Mouse (Mus musculus): ENCODE measurements at regions not wholly inside any gene's neighbourhood (a gene's known extent, or its start where the extent isn't known, plus 50 kb on each side); places are given as distances from the start of the nearest gene placed in this dataset.

- no peak for DNase-seq (ENCODE audit: low spot score)
Observed at GRCm38 (mm10) chr10:97064546-97064945, 414.9 kb upstream of the Dcn start.

- DNase-seq (ENCODE audit: low spot score) = peak; percentile 28
Observed at GRCm38 (mm10) chr10:97078022-97078473, 401.4 kb upstream of the Dcn start.

- no peak for DNase-seq (ENCODE audit: low spot score)
Observed at GRCm38 (mm10) chr10:97079575-97079974, 399.8 kb upstream of the Dcn start.

- DNase-seq (ENCODE audit: low spot score) = peak; percentile 26
Observed at GRCm38 (mm10) chr10:97087286-97087685, 392.1 kb upstream of the Dcn start.

- no peak for DNase-seq (ENCODE audit: low spot score)
Observed at GRCm38 (mm10) chr10:97090254-97090653, 389.2 kb upstream of the Dcn start.

GRCm38 (mm10) chr10:97093886-97094285 is 385.5 kb upstream of the Dcn start:
- no peak for DNase-seq (ENCODE audit: low spot score)

GRCm38 (mm10) chr10:97114501-97114900 is 364.9 kb upstream of the Dcn start:
- no peak for DNase-seq (ENCODE audit: low spot score)

- no peak for DNase-seq (ENCODE audit: low spot score)
Observed at GRCm38 (mm10) chr10:97122693-97123092, 356.7 kb upstream of the Dcn start.

- no peak for DNase-seq (ENCODE audit: low spot score)
Observed at GRCm38 (mm10) chr10:97141561-97141960, 337.8 kb upstream of the Dcn start.

GRCm38 (mm10) chr10:97158561-97159395 is 320.6 kb upstream of the Dcn start:
- DNase-seq (ENCODE audit: low spot score) = peak; percentile 13

GRCm38 (mm10) chr10:97159396-97159760 is 320.0 kb upstream of the Dcn start:
- DNase-seq (ENCODE audit: low spot score) = peak; percentile 10

- peak; percentile 79 for DNase-seq (ENCODE audit: low spot score)
Observed at GRCm38 (mm10) chr10:97159831-97160575, 319.4 kb upstream of the Dcn start.

GRCm38 (mm10) chr10:97160892-97161291 is 318.5 kb upstream of the Dcn start:
- DNase-seq (ENCODE audit: low spot score) = no peak

GRCm38 (mm10) chr10:97178468-97178867 is 300.9 kb upstream of the Dcn start:
- DNase-seq (ENCODE audit: low spot score) = peak; percentile 34

- DNase-seq (ENCODE audit: low spot score) = no peak
Observed at GRCm38 (mm10) chr10:97189696-97190095, 289.7 kb upstream of the Dcn start.

GRCm38 (mm10) chr10:97211238-97211695 is 268.1 kb upstream of the Dcn start:
- DNase-seq (ENCODE audit: low spot score) = no peak

- no peak for DNase-seq (ENCODE audit: low spot score)
Observed at GRCm38 (mm10) chr10:97211785-97212398, 267.5 kb upstream of the Dcn start.

- no peak for DNase-seq (ENCODE audit: low spot score)
Observed at GRCm38 (mm10) chr10:97219474-97219873, 259.9 kb upstream of the Dcn start.

- no peak for DNase-seq (ENCODE audit: low spot score)
Observed at GRCm38 (mm10) chr10:97220431-97220830, 259.0 kb upstream of the Dcn start.

- no peak for DNase-seq (ENCODE audit: low spot score)
Observed at GRCm38 (mm10) chr10:97235631-97236030, 243.8 kb upstream of the Dcn start.

- no peak for DNase-seq (ENCODE audit: low spot score)
Observed at GRCm38 (mm10) chr10:97241476-97241875, 237.9 kb upstream of the Dcn start.

- no peak for DNase-seq (ENCODE audit: low spot score)
Observed at GRCm38 (mm10) chr10:97245674-97246073, 233.7 kb upstream of the Dcn start.

- DNase-seq (ENCODE audit: low spot score) = no peak
Observed at GRCm38 (mm10) chr10:97248522-97248921, 230.9 kb upstream of the Dcn start.

Data from embryo, embryonic 10.5 days (tissue).